Comparison of ENCODE assay signal across 23 mouse cellular contexts in genomic region chr5:146684429-146684828, GRCm38 (mm10).
DNase-seq lines count a peak whose midpoint lies in the region; ATAC-seq and TF ChIP-seq lines count a peak whose summit lies in the region.
"Had no signal": no experiment of that assay in that cellular context is flagged by ENCODE, and none has a peak within 500 bp of the region (broad histone marks: within the 10 kb centered on the region; RNA-seq: fewer than 3 reads in every experiment).

No protein-coding gene starts in this region.

- no peaks in the 10 kb centered on the region for H3K36me3 ChIP-seq in midbrain, embryonic 14.5 days (ENCODE audit: control insufficient read depth, insufficient read depth, low read length)
- no peaks in the 10 kb centered on the region for H3K36me3 ChIP-seq in midbrain, embryonic 10.5 days
- H3K36me3 ChIP-seq in intestine, embryonic 15.5 days: no peaks in the 10 kb centered on the region
- no peaks in the 10 kb centered on the region for H3K36me3 ChIP-seq in stomach, postnatal 0 days (ENCODE audit: control insufficient read depth, insufficient read depth, low read length)
- H3K36me3 ChIP-seq: embryonic facial prominence, embryonic 15.5 days; heart, embryonic 10.5 days; hindbrain, embryonic 10.5 days; liver, embryonic 15.5 days; lung, embryonic 15.5 days had no signal

- H3K27ac ChIP-seq in layer of hippocampus, adult 2 months: no peak overlapping the region
- H3K27ac ChIP-seq in midbrain, embryonic 14.5 days (replicated peaks; ENCODE audit: low read depth, low read length): no peak overlapping the region
- H3K27ac ChIP-seq in midbrain, embryonic 10.5 days (replicated peaks): no peak overlapping the region
- H3K27ac ChIP-seq in intestine, embryonic 15.5 days: peak overlapping the region; percentile 22; the same call in 1 of the 2 replicates
- H3K27ac ChIP-seq in stomach, postnatal 0 days (replicated peaks): no peak overlapping the region
- H3K27ac ChIP-seq: embryonic facial prominence, embryonic 15.5 days; heart, embryonic 10.5 days; hindbrain, embryonic 10.5 days; liver, embryonic 15.5 days; lung, embryonic 15.5 days; macrophage had no signal

- peaks cover 10% of the 10 kb centered on the region; the same call in 1 of the 2 replicates for H3K27me3 ChIP-seq in midbrain, embryonic 14.5 days (ENCODE audit: control insufficient read depth, insufficient read depth, low read length)
- peaks cover 49% of the 10 kb centered on the region for H3K27me3 ChIP-seq in midbrain, embryonic 10.5 days (ENCODE audit: low read depth, poor library complexity, severe bottlenecking)
- H3K27me3 ChIP-seq in intestine, embryonic 15.5 days (replicated peaks): no peaks in the 10 kb centered on the region
- H3K27me3 ChIP-seq in stomach, postnatal 0 days (ENCODE audit: control insufficient read depth, insufficient read depth, low read length): no peaks in the 10 kb centered on the region
- H3K27me3 ChIP-seq: embryonic facial prominence, embryonic 15.5 days; liver, embryonic 15.5 days; lung, embryonic 15.5 days had no signal

- no peak overlapping the region for H3K9ac ChIP-seq in midbrain, embryonic 14.5 days (replicated peaks; ENCODE audit: low read length)
- no peak overlapping the region for H3K9ac ChIP-seq in intestine, embryonic 15.5 days
- no peak overlapping the region for H3K9ac ChIP-seq in stomach, postnatal 0 days (ENCODE audit: low read length)
- H3K9ac ChIP-seq: embryonic facial prominence, embryonic 15.5 days; liver, embryonic 15.5 days; lung, embryonic 15.5 days had no signal

- no peak for ATAC-seq in midbrain, embryonic 14.5 days (ENCODE audit: low FRiP score, low TSS enrichment)
- ATAC-seq in intestine, embryonic 15.5 days: no peak
- ATAC-seq in stomach, postnatal 0 days (ENCODE audit: low FRiP score, low TSS enrichment): no peak
- ATAC-seq: forebrain, embryonic 14.5 days; inflammation-experienced regulatory T-cells, adult 6 months had no signal

- H3K4me1 ChIP-seq in midbrain, embryonic 14.5 days (ENCODE audit: control insufficient read depth, insufficient read depth, low read length): no peaks in the 10 kb centered on the region
- H3K4me1 ChIP-seq in midbrain, embryonic 10.5 days: peaks cover 22% of the 10 kb centered on the region
- peaks cover 51% of the 10 kb centered on the region for H3K4me1 ChIP-seq in intestine, embryonic 15.5 days (replicated peaks)
- no peaks in the 10 kb centered on the region for H3K4me1 ChIP-seq in stomach, postnatal 0 days (replicated peaks; ENCODE audit: control insufficient read depth, insufficient read depth)
- H3K4me1 ChIP-seq: embryonic facial prominence, embryonic 15.5 days had no signal

- no peak for TF ChIP-seq EP300 in stomach, postnatal 0 days (optimal IDR thresholded peaks at IDR 0.05)

- no peak overlapping the region for H3K4me3 ChIP-seq in layer of hippocampus, adult 2 months
- H3K4me3 ChIP-seq in midbrain, embryonic 14.5 days (replicated peaks; ENCODE audit: low read depth, low read length): no peak overlapping the region
- H3K4me3 ChIP-seq in midbrain, embryonic 10.5 days: no peak overlapping the region
- H3K4me3 ChIP-seq in intestine, embryonic 15.5 days (replicated peaks): no peak overlapping the region
- no peak overlapping the region for H3K4me3 ChIP-seq in stomach, postnatal 0 days (ENCODE audit: low read depth, low read length)
- H3K4me3 ChIP-seq: embryonic facial prominence, embryonic 15.5 days; heart, embryonic 10.5 days; hindbrain, embryonic 10.5 days; liver, embryonic 15.5 days; lung, embryonic 15.5 days; myocyte had no signal

- 64% methylated on average over 3 of the region's 3 CpGs for WGBS in midbrain, embryonic 14.5 days
- 71% methylated on average over 3 of the region's 3 CpGs for WGBS in midbrain, embryonic 10.5 days
- 42% methylated on average over 3 of the region's 3 CpGs for WGBS in intestine, embryonic 15.5 days
- 43% methylated on average over 3 of the region's 3 CpGs for WGBS in stomach, postnatal 0 days

- no peak overlapping the region for H3K4me2 ChIP-seq in midbrain, embryonic 14.5 days (ENCODE audit: low read length)
- H3K4me2 ChIP-seq in intestine, embryonic 15.5 days (replicated peaks): no peak overlapping the region
- H3K4me2 ChIP-seq in stomach, postnatal 0 days (replicated peaks; ENCODE audit: low read depth): no peak overlapping the region
- H3K4me2 ChIP-seq: embryonic facial prominence, embryonic 15.5 days; liver, embryonic 15.5 days; lung, embryonic 15.5 days had no signal

- H3K9me3 ChIP-seq in midbrain, embryonic 14.5 days (ENCODE audit: control insufficient read depth, low read length): no peaks in the 10 kb centered on the region
- H3K9me3 ChIP-seq in midbrain, embryonic 10.5 days (replicated peaks): no peaks in the 10 kb centered on the region
- no peaks in the 10 kb centered on the region for H3K9me3 ChIP-seq in intestine, embryonic 15.5 days
- no peaks in the 10 kb centered on the region for H3K9me3 ChIP-seq in stomach, postnatal 0 days (ENCODE audit: control insufficient read depth, low read length)
- H3K9me3 ChIP-seq: embryonic facial prominence, embryonic 15.5 days; heart, embryonic 10.5 days; hindbrain, embryonic 10.5 days; liver, embryonic 15.5 days; lung, embryonic 15.5 days had no signal

- TF ChIP-seq CTCF in layer of hippocampus, adult 2 months (conservative IDR thresholded peaks at IDR 0.05): peak; percentile 9; the same call in 1 of the 2 replicates
- TF ChIP-seq CTCF in stomach, postnatal 0 days (IDR thresholded peaks at IDR 0.05; ENCODE audit: low read depth): peak; percentile 10; the same call in 1 of the 2 replicates

- DNase-seq in layer of hippocampus, adult 2 months (ENCODE audit: low spot score in 2 of 2): no peak
- DNase-seq in layer of hippocampus, adult 11-12 months (ENCODE audit: low spot score): no peak
- DNase-seq in midbrain, embryonic 14.5 days: peak; percentile 17
- no peak for DNase-seq in midbrain, embryonic 10.5 days (ENCODE audit: low spot score)
- DNase-seq in stomach, postnatal 0 days (ENCODE audit: low spot score): no peak
- no peak for DNase-seq in right cerebral cortex, postnatal 14 days
- DNase-seq: adrenal gland, postnatal 10 days; cerebellum, adult 2 months; cerebellum, postnatal 36 days; kidney, adult 9 months; kidney, postnatal 14 days; right cerebral cortex, postnatal 4 days; thymus, postnatal 25 days had no signal
